Mouse (Mus musculus) heart, embryonic 11.5 days (tissue): ENCODE measurements around the gene Arsa. TPM values are rescaled to one million over a fixed set of nuclear protein-coding genes. Genes with fewer than 3 reads are reported as not detected.

Experiments used
- ATAC-seq: fragments of 200-750 bp; cut with Nextera tagmentation; replicated peaks from 2 replicates; pipeline ENCODE4 v1.8.0; 2017; ENCODE audit warnings: moderate library complexity; ENCODE audit not compliant: insufficient number of reproducible peaks, low FRiP score, low TSS enrichment
- H3K27ac ChIP-seq: fragments of 300-500 bp; sonication (generic); 2 replicates; pipeline ENCODE4 v1.5.1; 2014; ENCODE audit warnings: mild to moderate bottlenecking, low read depth, low read length
- H3K27me3 ChIP-seq: fragments of 300-500 bp; sonication (generic); 2 replicates; pipeline ENCODE4 v1.6.1; 2014; ENCODE audit warnings: mild to moderate bottlenecking, low read length, mixed read lengths; ENCODE audit not compliant: control insufficient read depth, insufficient read depth
- H3K36me3 ChIP-seq: fragments of 300-500 bp; sonication (generic); 2 replicates; pipeline ENCODE4 v1.6.1; 2014; ENCODE audit warnings: mild to moderate bottlenecking, low read length, moderate library complexity, mixed read lengths; ENCODE audit not compliant: control insufficient read depth, insufficient read depth
- H3K4me1 ChIP-seq: fragments of 300-500 bp; sonication (generic); 2 replicates; pipeline ENCODE4 v1.6.1; 2014; ENCODE audit warnings: low read length; ENCODE audit not compliant: control insufficient read depth, insufficient read depth
- H3K4me2 ChIP-seq: fragments of 300-500 bp; sonication (generic); 2 replicates; pipeline ENCODE4 v1.6.1; 2014; ENCODE audit warnings: mild to moderate bottlenecking, moderate library complexity
- H3K4me3 ChIP-seq: fragments of 300-500 bp; sonication (generic); 2 replicates; pipeline ENCODE4 v1.5.1; 2014; ENCODE audit warnings: low read depth, low read length
- H3K9ac ChIP-seq: fragments of 300-500 bp; sonication (generic); 2 replicates; pipeline ENCODE4 v1.6.1; 2014; ENCODE audit warnings: mild to moderate bottlenecking, low read depth, low read length, moderate library complexity
- H3K9me3 ChIP-seq: fragments of 300-500 bp; sonication (generic); replicated peaks from 2 replicates; pipeline ENCODE4 v1.6.1; 2016; ENCODE audit warnings: low read length; ENCODE audit not compliant: control insufficient read depth
- WGBS: fragments of 180-500 bp; shearing (Covaris S2); extraction: QIAGEN DNeasy Blood & Tissue Kit; methylation state at CpG from one replicate; pipeline ENCODE4 v1.1.7; 2014; ENCODE audit not compliant: insufficient replicate concordance; 5-methylcytosine and 5-hydroxymethylcytosine counted together
- polyA plus RNA-seq: library from polyadenylated mRNA; unstranded; fragments of >200 nt; fragmentation: Nextera tagmentation; extraction: Ambion mirVana; gene quantifications from 2 replicates; pipeline ENCODE4 v1.2.1, GENCODE M21; 2014

The Arsa gene
- polyA plus RNA-seq, 1 experiment from 2014 or later, result 9.4 TPM

- WGBS, result 87% methylated on average over 3 of the region's 3 CpGs
- ATAC-seq, result no peak
- Histone ChIP-seq H3K36me3 (no peaks in the 10 kb centered on the region), H3K9ac (no peak overlapping the region), H3K9me3 (no peaks in the 10 kb centered on the region), H3K27ac (no peak overlapping the region), H3K4me3 (no peak overlapping the region), H3K4me1 (peaks cover 9% of the 10 kb centered on the region), H3K4me2 (no peak overlapping the region), H3K27me3 (no peaks in the 10 kb centered on the region)
These were observed 1.4 kb upstream of the Arsa start for GRCm38 (mm10) chr15:89478622-89479021.

DNA sequence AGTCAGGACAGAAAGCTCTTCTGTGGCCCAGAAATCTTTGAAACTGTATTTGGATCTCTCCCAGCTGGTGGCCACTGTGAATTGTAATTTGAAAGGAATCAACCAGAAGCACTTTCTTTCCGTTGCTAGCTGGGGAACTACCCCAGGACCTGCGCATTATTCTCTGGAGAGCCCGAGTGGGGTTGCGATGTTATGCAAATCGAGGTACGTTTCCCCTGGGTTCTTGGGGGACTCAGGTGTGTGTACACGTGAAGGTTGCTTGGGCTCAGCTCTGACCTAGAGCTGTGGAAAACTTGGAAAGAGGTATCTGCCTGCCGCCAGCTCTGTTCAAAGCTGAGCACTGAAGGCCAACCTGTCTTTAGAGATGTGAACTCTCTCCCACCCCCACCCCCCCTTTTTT, 581 bp upstream of the Arsa start:
- H3K27ac ChIP-seq, result no peak overlapping the region
- ATAC-seq, result no peak
- H3K9me3 ChIP-seq, result no peaks in the 10 kb centered on the region
- H3K27me3 ChIP-seq, result no peaks in the 10 kb centered on the region
- 46% methylated on average over 8 of the region's 8 CpGs for WGBS
- no peak overlapping the region for H3K4me2 ChIP-seq
- no peaks in the 10 kb centered on the region for H3K36me3 ChIP-seq
- no peak overlapping the region for H3K4me3 ChIP-seq
- no peak overlapping the region for H3K9ac ChIP-seq
- H3K4me1 ChIP-seq, result peaks cover 9% of the 10 kb centered on the region

GRCm38 (mm10) chr15:89476475-89476815, 780 bp downstream of the Arsa start:
- Histone ChIP-seq H3K27ac (peak overlapping the region; percentile 69), H3K4me1 (peaks cover 9% of the 10 kb centered on the region), H3K9me3 (no peaks in the 10 kb centered on the region), H3K9ac (peak overlapping the region; percentile 74), H3K27me3 (no peaks in the 10 kb centered on the region), H3K4me2 (peak overlapping the region; percentile 95), H3K4me3 (peak overlapping the region; percentile 59), H3K36me3 (no peaks in the 10 kb centered on the region)
- ATAC-seq, result no peak
- 4% methylated on average over 5 of the region's 5 CpGs for WGBS

DNA sequence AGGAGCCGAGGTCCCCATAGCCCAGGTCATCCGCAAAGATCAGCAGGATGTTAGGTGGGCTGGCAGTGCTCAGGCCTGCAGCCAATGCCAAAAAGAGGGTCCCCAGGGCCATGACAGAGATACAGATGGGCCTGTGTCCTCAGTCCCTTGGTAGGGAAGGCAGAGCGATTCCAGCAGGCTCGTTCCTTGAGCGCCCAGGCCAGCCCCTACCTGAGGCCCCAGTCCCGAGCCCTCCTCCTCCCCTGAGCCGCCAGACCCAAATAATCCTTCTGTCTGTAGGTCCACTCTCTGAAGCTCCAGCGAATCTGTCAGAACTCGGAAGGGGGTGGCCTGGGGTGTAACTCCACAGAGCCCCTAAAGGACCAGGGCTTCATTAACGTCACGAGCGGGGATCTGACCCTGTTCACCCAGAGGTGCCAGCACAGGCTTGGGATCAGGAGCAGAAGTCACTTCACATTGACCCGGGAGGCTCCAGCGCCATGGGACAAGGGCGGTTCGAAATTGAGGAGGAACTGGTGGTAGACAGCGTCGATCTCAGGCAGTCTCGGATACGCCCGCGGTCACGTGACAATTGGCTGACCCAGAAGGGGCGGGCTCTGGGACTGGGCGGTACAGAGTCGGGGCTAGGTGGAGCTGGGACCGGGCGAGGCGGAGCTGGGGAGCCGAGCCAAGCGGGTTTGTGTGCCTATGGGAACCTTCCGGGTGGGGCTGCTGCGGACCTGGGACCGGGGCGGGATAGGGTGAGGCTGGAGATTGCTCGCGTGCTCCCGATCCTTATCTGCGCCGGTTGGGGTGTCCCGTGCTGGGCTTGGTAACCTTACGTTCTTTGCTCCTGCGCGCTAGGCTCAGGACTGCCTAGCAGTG, 1.4 kb downstream of the Arsa start:
- Histone ChIP-seq H3K9me3 (no peaks in the 10 kb centered on the region), H3K36me3 (no peaks in the 10 kb centered on the region), H3K27me3 (no peaks in the 10 kb centered on the region), H3K4me1 (peaks cover 9% of the 10 kb centered on the region), H3K4me3 (peak overlapping the region; percentile 59), H3K9ac (peak overlapping the region; percentile 74), H3K4me2 (peak overlapping the region; percentile 95), H3K27ac (peak overlapping the region; percentile 69)
- ATAC-seq, result peak; percentile 95
- 7% methylated on average over 44 of the region's 44 CpGs for WGBS

- Histone ChIP-seq H3K36me3 (no peaks in the 10 kb centered on the region), H3K9me3 (no peaks in the 10 kb centered on the region), H3K27me3 (no peaks in the 10 kb centered on the region), H3K4me3 (peak overlapping the region; percentile 59), H3K4me1 (peaks cover 9% of the 10 kb centered on the region), H3K4me2 (peak overlapping the region; percentile 95), H3K27ac (no peak overlapping the region), H3K9ac (peak overlapping the region; percentile 74)
- 81% methylated on average over 7 of the region's 7 CpGs for WGBS
- ATAC-seq, result no peak
These were observed 2.0 kb downstream of the Arsa start for GRCm38 (mm10) chr15:89475293-89475600.

- no peak for ATAC-seq
- Histone ChIP-seq H3K9ac (no peak overlapping the region; the same call in 1 of the 2 replicates), H3K4me3 (no peak overlapping the region; the same call in 1 of the 2 replicates), H3K9me3 (no peaks in the 10 kb centered on the region), H3K4me1 (peaks cover 9% of the 10 kb centered on the region), H3K4me2 (no peak overlapping the region), H3K27me3 (no peaks in the 10 kb centered on the region), H3K36me3 (no peaks in the 10 kb centered on the region), H3K27ac (no peak overlapping the region)
- 90% methylated on average over 19 of the region's 19 CpGs for WGBS
These were observed 2.5 kb downstream of the Arsa start for GRCm38 (mm10) chr15:89474596-89475292.

- H3K27me3 ChIP-seq, result no peaks in the 10 kb centered on the region
- no peak overlapping the region for H3K4me2 ChIP-seq
- no peak overlapping the region for H3K4me3 ChIP-seq
- no peaks in the 10 kb centered on the region for H3K9me3 ChIP-seq
- no peak overlapping the region for H3K9ac ChIP-seq
- 92% methylated on average over 8 of the region's 8 CpGs for WGBS
- H3K27ac ChIP-seq, result no peak overlapping the region
- no peak for ATAC-seq
- peaks cover 9% of the 10 kb centered on the region for H3K4me1 ChIP-seq
- H3K36me3 ChIP-seq, result no peaks in the 10 kb centered on the region
These were observed 3.3 kb downstream of the Arsa start for GRCm38 (mm10) chr15:89473921-89474320.

GRCm38 (mm10) chr15:89473370-89473769, 3.9 kb downstream of the Arsa start:
- no peaks in the 10 kb centered on the region for H3K36me3 ChIP-seq
- no peak overlapping the region for H3K4me2 ChIP-seq
- no peaks in the 10 kb centered on the region for H3K9me3 ChIP-seq
- H3K27me3 ChIP-seq, result no peaks in the 10 kb centered on the region
- ATAC-seq, result no peak
- 73% methylated on average over 9 of the region's 9 CpGs for WGBS
- no peak overlapping the region for H3K4me3 ChIP-seq
- H3K4me1 ChIP-seq, result peaks cover 9% of the 10 kb centered on the region
- no peak overlapping the region for H3K9ac ChIP-seq
- H3K27ac ChIP-seq, result no peak overlapping the region
